In the genomic region with DNA sequence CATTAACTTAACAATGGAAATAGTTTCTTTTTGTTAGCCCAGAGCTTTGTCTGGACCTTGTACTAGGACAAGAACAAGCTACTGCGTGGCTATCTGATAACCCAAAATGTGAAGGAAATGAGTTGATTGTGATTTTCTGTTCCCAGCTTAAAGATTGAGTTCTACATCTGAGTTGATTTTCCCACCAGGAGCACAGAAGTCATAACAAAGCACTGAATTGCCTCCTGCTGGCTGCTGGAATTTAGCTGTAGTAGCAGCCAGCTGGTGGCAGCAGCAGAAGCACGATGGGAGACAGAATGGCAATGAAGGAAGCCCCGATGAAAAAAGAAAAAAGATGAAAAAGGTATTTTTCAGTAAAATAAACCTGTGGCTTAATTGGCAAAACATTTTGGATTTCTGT, we compare ENCODE assay signal across 9 mouse cellular contexts. TPM values are rescaled to one million over a fixed set of nuclear protein-coding genes. Genes with fewer than 3 reads are reported as not detected.
DNase-seq lines count a peak whose midpoint lies in the region; ATAC-seq and TF ChIP-seq lines count a peak whose summit lies in the region.
"Had no signal": no experiment of that assay in that cellular context is flagged by ENCODE, and none has a peak within 500 bp of the region (broad histone marks: within the 10 kb centered on the region; RNA-seq: fewer than 3 reads in every experiment).

No protein-coding gene starts in this region.

- WGBS in heart, adult 2 months = 16% methylated on average over 3 of the region's 3 CpGs
- WGBS in heart, embryonic 12.5 days = 10% methylated on average over 3 of the region's 3 CpGs
- 7% methylated on average over 3 of the region's 3 CpGs for WGBS in embryonic facial prominence, embryonic 11.5 days

- H3K79me2 ChIP-seq in heart, adult 2 months (replicated peaks; ENCODE audit: control insufficient read depth, insufficient read depth, low read length) = no peaks in the 10 kb centered on the region

- H3K27me3 ChIP-seq in heart, adult 2 months (ENCODE audit: control insufficient read depth, insufficient read depth, low read length) = no peaks in the 10 kb centered on the region
- H3K27me3 ChIP-seq in heart, embryonic 12.5 days (replicated peaks) = no peaks in the 10 kb centered on the region
- no peaks in the 10 kb centered on the region for H3K27me3 ChIP-seq in embryonic facial prominence, embryonic 11.5 days (ENCODE audit: control insufficient read depth, insufficient read depth, low read length)
- H3K27me3 ChIP-seq: neural tube, embryonic 12.5 days had no signal

- no peak overlapping the region for H3K9ac ChIP-seq in heart, adult 2 months (ENCODE audit: low read depth, low read length)
- no peak overlapping the region for H3K9ac ChIP-seq in heart, embryonic 12.5 days
- H3K9ac ChIP-seq in embryonic facial prominence, embryonic 11.5 days (replicated peaks; ENCODE audit: low read length) = no peak overlapping the region
- H3K9ac ChIP-seq: neural tube, embryonic 12.5 days had no signal

- TF ChIP-seq EP300 in heart, adult 2 months (IDR thresholded peaks at IDR 0.05; ENCODE audit: insufficient read depth, low read depth, low read length) = 0 out of 2 replicates have a peak, but pooled peaks have one; percentile 19

- no peaks in the 10 kb centered on the region for H3K9me3 ChIP-seq in heart, embryonic 12.5 days (replicated peaks)
- no peaks in the 10 kb centered on the region for H3K9me3 ChIP-seq in embryonic facial prominence, embryonic 11.5 days (replicated peaks; ENCODE audit: control insufficient read depth, low read length)
- H3K9me3 ChIP-seq: neural tube, embryonic 12.5 days had no signal

- intact Hi-C loops in heart, adult 2 months (cut with DNase I) = loop anchor here (5.0 kb wide), 1 partner anchor 36 kb away; no protein-coding TSS in a partner anchor

- H3K36me3 ChIP-seq in heart, adult 2 months (ENCODE audit: control insufficient read depth, insufficient read depth, low read length) = no peaks in the 10 kb centered on the region
- no peaks in the 10 kb centered on the region for H3K36me3 ChIP-seq in heart, embryonic 12.5 days
- no peaks in the 10 kb centered on the region for H3K36me3 ChIP-seq in embryonic facial prominence, embryonic 11.5 days (replicated peaks; ENCODE audit: control insufficient read depth, insufficient read depth, low read depth, low read length)
- H3K36me3 ChIP-seq: neural tube, embryonic 12.5 days had no signal

- H3K4me3 ChIP-seq in heart, adult 2 months = no peak overlapping the region
- no peak overlapping the region for H3K4me3 ChIP-seq in heart, embryonic 12.5 days
- no peak overlapping the region for H3K4me3 ChIP-seq in embryonic facial prominence, embryonic 11.5 days (ENCODE audit: low read depth, low read length)
- H3K4me3 ChIP-seq: neural tube, embryonic 12.5 days had no signal

- H3K27ac ChIP-seq in heart, adult 2 months = peak overlapping the region; percentile 31
- no peak overlapping the region for H3K27ac ChIP-seq in heart, embryonic 12.5 days (ENCODE audit: poor library complexity, severe bottlenecking)
- no peak overlapping the region for H3K27ac ChIP-seq in embryonic facial prominence, embryonic 11.5 days (replicated peaks; ENCODE audit: low read depth, low read length)
- H3K27ac ChIP-seq: neural tube, embryonic 12.5 days had no signal

- no peak overlapping the region for H3K4me2 ChIP-seq in heart, embryonic 12.5 days
- no peak overlapping the region for H3K4me2 ChIP-seq in embryonic facial prominence, embryonic 11.5 days (ENCODE audit: low read depth, low read length)
- H3K4me2 ChIP-seq: neural tube, embryonic 12.5 days had no signal

- no peak for ATAC-seq in heart, embryonic 12.5 days (ENCODE audit: insufficient number of reproducible peaks, low FRiP score)
- ATAC-seq in embryonic facial prominence, embryonic 11.5 days (replicated peaks; ENCODE audit: insufficient number of reproducible peaks, low FRiP score, low TSS enrichment, low read depth) = no peak
- ATAC-seq in megakaryocyte progenitor cell, adult 5-6 weeks (replicated peaks; ENCODE audit: poor library complexity) = 0 out of 2 replicates have a peak, but pooled peaks have one; percentile 22

- DNase-seq in heart, adult 2 months = peak in 1 of 2 experiments; percentile 17
- DNase-seq in ovary, postnatal 36 days (ENCODE audit: low spot score) = peak; percentile 20
- DNase-seq in ovary, postnatal 14 days (ENCODE audit: low spot score) = no peak
- DNase-seq in embryonic facial prominence, embryonic 11.5 days (ENCODE audit: low spot score) = peak; percentile 60
- no peak for DNase-seq in spleen, adult 18-20 months
- no peak for DNase-seq in ovary, adult 18-20 months (ENCODE audit: low spot score)

- peak; percentile 68 for TF ChIP-seq CTCF in heart, adult 2 months (IDR thresholded peaks at IDR 0.05)

- TF ChIP-seq POLR2A in heart, adult 2 months (IDR thresholded peaks at IDR 0.05; ENCODE audit: insufficient read depth, low read depth, low read length) = no peak

- peaks cover 3% of the 10 kb centered on the region for H3K4me1 ChIP-seq in heart, adult 2 months (ENCODE audit: control insufficient read depth, insufficient read depth, low read length)
- H3K4me1 ChIP-seq in heart, embryonic 12.5 days (replicated peaks) = peaks cover 4% of the 10 kb centered on the region
- no peaks in the 10 kb centered on the region for H3K4me1 ChIP-seq in embryonic facial prominence, embryonic 11.5 days (ENCODE audit: control insufficient read depth, insufficient read depth, low read length)
- H3K4me1 ChIP-seq: neural tube, embryonic 12.5 days had no signal

RNA-seq across cellular contexts. Expression of a gene that starts 2.9 kb away (rescaled TPM):
- total RNA-seq in heart, adult 2 months (2021) = 10 to 100 TPM; 12.5 to 16.0 TPM
- polyA plus RNA-seq in heart, adult 2 months (2012; rRNA removed) = 9.0 and 22.4 TPM in 2 replicates
- polyA plus RNA-seq in heart, embryonic 12.5 days (2016; fragmentation: Nextera tagmentation; extraction: Ambion mirVana) = 19.4 and 20.3 TPM in 2 replicates
- polyA plus RNA-seq in embryonic facial prominence, embryonic 11.5 days (2014; fragmentation: Nextera tagmentation; extraction: Ambion mirVana) = 24.7 and 27.0 TPM in 2 replicates
- 24.9 and 28.4 TPM in 2 replicates for total RNA-seq in megakaryocyte progenitor cell, adult 5-6 weeks (2015)
- total RNA-seq in megakaryocyte progenitor cell, adult 5-6 weeks (2017) = 9.5 and 14.1 TPM in 2 replicates

RNA-seq across cellular contexts. Expression of a gene that starts 32.7 kb away (rescaled TPM):
- 1 to 10 TPM; 1.0 to 1.9 TPM for total RNA-seq in heart, adult 2 months (2021)
- polyA plus RNA-seq in heart, adult 2 months (2012; rRNA removed) = not detected in 2 replicates
- 2.0 and 3.7 TPM in 2 replicates for polyA plus RNA-seq in heart, embryonic 12.5 days (2016; fragmentation: Nextera tagmentation; extraction: Ambion mirVana)
- polyA plus RNA-seq in embryonic facial prominence, embryonic 11.5 days (2014; fragmentation: Nextera tagmentation; extraction: Ambion mirVana) = 6.5 and 8.4 TPM in 2 replicates
- 4.3 and 8.7 TPM in 2 replicates for total RNA-seq in megakaryocyte progenitor cell, adult 5-6 weeks (2015)
- 2.9 and 4.0 TPM in 2 replicates for total RNA-seq in megakaryocyte progenitor cell, adult 5-6 weeks (2017)

Comparison
In these comparisons a context has a peak if more than half of its experiments do, and no peak if none do; other contexts are left out.
1. DNase-seq: peak in ovary, postnatal 36 days (single experiment) and embryonic facial prominence, embryonic 11.5 days (single experiment); none in ovary, postnatal 14 days (single experiment), spleen, adult 18-20 months (0 of 2) and ovary, adult 18-20 months (single experiment).